Mouse (Mus musculus): ENCODE measurements at regions not wholly inside any gene's neighbourhood (a gene's known extent, or its start where the extent isn't known, plus 50 kb on each side); places are given as distances from the start of the nearest gene placed in this dataset.

DNA sequence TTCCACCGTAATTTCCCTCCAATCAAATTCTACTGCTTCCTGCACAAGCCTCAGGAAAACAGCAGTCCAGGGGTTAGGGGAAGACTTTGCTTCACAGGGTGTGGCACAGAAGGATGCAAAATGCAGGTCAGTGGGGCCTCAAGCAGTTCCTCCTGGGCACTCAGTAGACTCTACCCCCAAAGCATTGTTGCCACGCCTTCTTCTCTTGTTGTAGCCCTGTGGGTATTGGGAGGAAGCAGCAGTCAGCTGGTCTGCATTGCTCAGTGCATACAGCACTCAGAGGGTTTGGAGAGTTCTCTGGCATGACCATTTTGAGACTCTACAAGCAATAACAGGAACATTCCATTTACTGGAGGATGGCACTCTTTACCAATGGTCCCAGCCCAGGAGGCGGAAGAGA, 137.0 kb upstream of the Ccnd2 start:
- TF ChIP-seq CTCF (IDR thresholded peaks at IDR 0.05; ENCODE audit: low read depth, low read length) (no peak), GATA1 (IDR thresholded peaks at IDR 0.05; ENCODE audit: borderline replicate concordance, low read length) (no peak), TAL1 (conservative IDR thresholded peaks at IDR 0.05; ENCODE audit: low read depth, low read length) (no peak), GATA2 (IDR thresholded peaks at IDR 0.05; ENCODE audit: borderline replicate concordance, low read depth, low read length) (no peak), POLR2AphosphoS5 (IDR thresholded peaks at IDR 0.05; ENCODE audit: insufficient replicate concordance, low read depth, low read length) (no peak)
